Mouse (Mus musculus): ENCODE results near the gene Wdr44. TPM values are rescaled to one million over a fixed set of nuclear protein-coding genes. Genes with fewer than 3 reads are reported as not detected.

Gene Wdr44
- polyA plus RNA-seq, 1 experiment from 2014 or later, result 5.3 TPM

Other genes with a start within 250 kb of the Wdr44 start
- gene Gm4907, start 189.5 kb downstream of the Wdr44 start, polyA plus RNA-seq (2014; fragmentation: Nextera tagmentation; extraction: Ambion mirVana), result not detected in 2 replicates